Mouse (Mus musculus) heart, postnatal 0 days (tissue): ENCODE results near the gene Os9. TPM values are rescaled to one million over a fixed set of nuclear protein-coding genes. Genes with fewer than 3 reads are reported as not detected.

Experiments
- ATAC-seq: fragments of 200-750 bp; cut with Nextera tagmentation; 2 replicates; pipeline ENCODE4 v1.8.0; 2017; ENCODE audit warnings: low read depth, moderate number of reproducible peaks, moderate library complexity; ENCODE audit not compliant: insufficient read depth
- DNase-seq: peaks from one replicate; pipeline ENCODE4 v3.0.0-alpha.2; 2016; ENCODE audit warnings: low spot score
- H3K27ac ChIP-seq: fragments of 300-500 bp; sonication (generic); 2 replicates; pipeline ENCODE4 v1.5.1; 2014; ENCODE audit warnings: low read depth, mild to moderate bottlenecking
- H3K27me3 ChIP-seq: fragments of 300-500 bp; sonication (generic); 2 replicates; pipeline ENCODE4 v1.6.1; 2014; ENCODE audit warnings: low read length, mixed read lengths; ENCODE audit not compliant: control insufficient read depth, insufficient read depth
- H3K36me3 ChIP-seq: fragments of 300-500 bp; sonication (generic); replicated peaks from 2 replicates; pipeline ENCODE4 v1.6.1; 2014; ENCODE audit warnings: low read length, mixed read lengths; ENCODE audit not compliant: control insufficient read depth, insufficient read depth
- H3K4me1 ChIP-seq: fragments of 300-500 bp; sonication (generic); 2 replicates; pipeline ENCODE4 v1.6.1; 2014; ENCODE audit warnings: antibody characterized with exemption; ENCODE audit not compliant: control insufficient read depth, insufficient read depth
- H3K4me2 ChIP-seq: fragments of 300-500 bp; sonication (generic); 2 replicates; pipeline ENCODE4 v1.6.1; 2014; ENCODE audit warnings: low read depth, mild to moderate bottlenecking, low read length, moderate library complexity
- H3K4me3 ChIP-seq: fragments of 300-500 bp; sonication (generic); 2 replicates; pipeline ENCODE4 v1.5.1; 2014; ENCODE audit warnings: low read depth, low read length
- H3K9ac ChIP-seq: fragments of 300-500 bp; sonication (generic); replicated peaks from 2 replicates; pipeline ENCODE4 v1.6.1; 2014; ENCODE audit warnings: low read depth, low read length, mixed read lengths
- H3K9me3 ChIP-seq: fragments of 300-500 bp; sonication (generic); replicated peaks from 2 replicates; pipeline ENCODE4 v1.6.1; 2016; ENCODE audit warnings: low read length; ENCODE audit not compliant: control insufficient read depth
- CTCF ChIP-seq: IDR thresholded peaks from 2 replicates; pipeline ENCODE4 v1.5.1; 2016; ENCODE audit warnings: antibody characterized with exemption, control low read depth, low read depth
- EP300 ChIP-seq: IDR thresholded peaks from 2 replicates; pipeline ENCODE4 v1.6.1; 2016; ENCODE audit warnings: antibody characterized with exemption, low read depth
- WGBS: fragments of 180-500 bp; shearing (Covaris S2); extraction: QIAGEN DNeasy Blood & Tissue Kit; methylation state at CpG from one replicate; pipeline ENCODE4 v1.1.7; 2014; 5-methylcytosine and 5-hydroxymethylcytosine counted together
- polyA plus RNA-seq: library from polyadenylated mRNA; unstranded; fragments of >200 nt; fragmentation: Nextera tagmentation; extraction: Ambion mirVana; gene quantifications from 2 replicates; pipeline ENCODE4 v1.2.1, GENCODE M21; 2015
- total RNA-seq: library from RNA; depleted of rRNA; stranded (reverse); fragments of >200 nt; gene quantifications from 2 replicates; pipeline ENCODE4 v1.2.3, GENCODE M21; 2014; ENCODE audit warnings: low replicate concordance

The Os9 gene
- total and polyA plus RNA-seq, 2 experiments from 2014 or later = 39.8 to 40.0 TPM

GRCm38 (mm10) chr10:127160728-127161127, 39.8 kb upstream of the Os9 start:
- Histone ChIP-seq H3K9me3 (no peaks in the 10 kb centered on the region), H3K27ac (no peak overlapping the region), H3K4me2 (no peak overlapping the region), H3K9ac (no peak overlapping the region), H3K4me3 (no peak overlapping the region), H3K4me1 (peaks cover 6% of the 10 kb centered on the region; the same call in 1 of the 2 replicates), H3K27me3 (peaks cover 28% of the 10 kb centered on the region), H3K36me3 (no peaks in the 10 kb centered on the region)
- no peak for TF ChIP-seq EP300
- no peak for TF ChIP-seq CTCF
- 64% methylated on average over 3 of the region's 3 CpGs for WGBS
- ATAC-seq (no peak), DNase-seq (no peak)

- H3K27me3 ChIP-seq = peaks cover 21% of the 10 kb centered on the region
- no peaks in the 10 kb centered on the region for H3K9me3 ChIP-seq
- H3K36me3 ChIP-seq = no peaks in the 10 kb centered on the region
- no peak overlapping the region for H3K4me2 ChIP-seq
- no peak for TF ChIP-seq CTCF
- no peak for TF ChIP-seq EP300
- no peak overlapping the region for H3K4me3 ChIP-seq
- no peaks in the 10 kb centered on the region for H3K4me1 ChIP-seq
- WGBS = 71% methylated on average over 9 of the region's 9 CpGs
- DNase-seq (no peak), ATAC-seq (no peak)
- no peak overlapping the region for H3K27ac ChIP-seq
- no peak overlapping the region for H3K9ac ChIP-seq
These were observed 39.1 kb upstream of the Os9 start for GRCm38 (mm10) chr10:127160081-127160480.

- TF ChIP-seq CTCF (no peak), EP300 (no peak)
- Histone ChIP-seq H3K4me2 (no peak overlapping the region), H3K36me3 (no peaks in the 10 kb centered on the region), H3K9ac (no peak overlapping the region), H3K4me1 (no peaks in the 10 kb centered on the region), H3K27me3 (peaks cover 5% of the 10 kb centered on the region), H3K4me3 (no peak overlapping the region), H3K27ac (no peak overlapping the region), H3K9me3 (no peaks in the 10 kb centered on the region)
- ATAC-seq (no peak), DNase-seq (no peak)
- WGBS = 46% methylated on average over 3 of the region's 3 CpGs
These were observed 37.5 kb upstream of the Os9 start for GRCm38 (mm10) chr10:127158471-127158870.

GRCm38 (mm10) chr10:127156511-127156910, 35.6 kb upstream of the Os9 start:
- Histone ChIP-seq H3K27ac (no peak overlapping the region), H3K36me3 (no peaks in the 10 kb centered on the region), H3K4me2 (no peak overlapping the region), H3K9me3 (no peaks in the 10 kb centered on the region), H3K9ac (no peak overlapping the region), H3K4me1 (no peaks in the 10 kb centered on the region), H3K4me3 (no peak overlapping the region), H3K27me3 (no peaks in the 10 kb centered on the region)
- TF ChIP-seq CTCF (no peak), EP300 (no peak)
- DNase-seq = no peak
- 88% methylated on average over 1 of the region's 1 CpGs for WGBS
- no peak for ATAC-seq

GRCm38 (mm10) chr10:127156089-127156488, 35.2 kb upstream of the Os9 start:
- Histone ChIP-seq H3K9ac (no peak overlapping the region), H3K9me3 (no peaks in the 10 kb centered on the region), H3K4me1 (no peaks in the 10 kb centered on the region), H3K4me3 (no peak overlapping the region), H3K36me3 (no peaks in the 10 kb centered on the region), H3K27me3 (no peaks in the 10 kb centered on the region), H3K27ac (no peak overlapping the region), H3K4me2 (no peak overlapping the region)
- no peak for TF ChIP-seq EP300
- TF ChIP-seq CTCF = no peak
- ATAC-seq = no peak
- WGBS = 81% methylated on average over 1 of the region's 1 CpGs
- DNase-seq = no peak

- DNase-seq (no peak), ATAC-seq (no peak)
- Histone ChIP-seq H3K27me3 (no peaks in the 10 kb centered on the region), H3K4me2 (no peak overlapping the region), H3K9me3 (no peaks in the 10 kb centered on the region), H3K27ac (no peak overlapping the region), H3K9ac (no peak overlapping the region), H3K4me3 (no peak overlapping the region), H3K36me3 (no peaks in the 10 kb centered on the region), H3K4me1 (no peaks in the 10 kb centered on the region)
- TF ChIP-seq CTCF (no peak), EP300 (no peak)
- WGBS = 84% methylated on average over 5 of the region's 5 CpGs
These were observed 33.7 kb upstream of the Os9 start for GRCm38 (mm10) chr10:127154652-127155051.
